Mouse (Mus musculus): ENCODE measurements around the gene Cnnm2. TPM values are rescaled to one million over a fixed set of nuclear protein-coding genes. Genes with fewer than 3 reads are reported as not detected.

The Cnnm2 gene
- total and polyA plus RNA-seq, 2 experiments, result 4.4 to 6.3 TPM

- Histone ChIP-seq H3K27me3 (ENCODE audit: control insufficient read depth, insufficient read depth, low read length) (no peaks in the 10 kb centered on the region), H3K4me1 (ENCODE audit: control insufficient read depth, insufficient read depth, low read length) (no peaks in the 10 kb centered on the region), H3K36me3 (ENCODE audit: control insufficient read depth, insufficient read depth, low read length) (no peaks in the 10 kb centered on the region; the same call in 1 of the 2 replicates), H3K79me2 (ENCODE audit: control insufficient read depth, insufficient read depth, low read length) (no peaks in the 10 kb centered on the region), H3K27ac (replicated peaks; ENCODE audit: insufficient read depth, low read depth, low read length) (no peak overlapping the region), H3K9ac (ENCODE audit: low read depth, low read length) (no peak overlapping the region), H3K4me3 (ENCODE audit: insufficient read depth, low read depth, low read length) (no peak overlapping the region)
- DNase-seq (ENCODE audit: extremely low read depth, low read depth, low spot score), result no peak
- WGBS, result 80% methylated on average over 6 of the region's 6 CpGs
- TF ChIP-seq CTCF (IDR thresholded peaks at IDR 0.05; ENCODE audit: low read depth, low read length), result no peak
- no peak for TF ChIP-seq POLR2A (IDR thresholded peaks at IDR 0.05; ENCODE audit: extremely low read depth, insufficient read depth, low read length)
Measured at GRCm38 (mm10) chr19:46864079-46864478, 102.7 kb downstream of the Cnnm2 start.

- Histone ChIP-seq H3K4me1 (ENCODE audit: control insufficient read depth, insufficient read depth, low read length) (no peaks in the 10 kb centered on the region), H3K4me3 (ENCODE audit: insufficient read depth, low read depth, low read length) (no peak overlapping the region), H3K27me3 (ENCODE audit: control insufficient read depth, insufficient read depth, low read length) (no peaks in the 10 kb centered on the region), H3K79me2 (ENCODE audit: control insufficient read depth, insufficient read depth, low read length) (no peaks in the 10 kb centered on the region), H3K27ac (replicated peaks; ENCODE audit: insufficient read depth, low read depth, low read length) (no peak overlapping the region), H3K36me3 (ENCODE audit: control insufficient read depth, insufficient read depth, low read length) (no peaks in the 10 kb centered on the region), H3K9ac (ENCODE audit: low read depth, low read length) (no peak overlapping the region)
- DNase-seq (ENCODE audit: extremely low read depth, low read depth, low spot score), result no peak
- 83% methylated on average over 6 of the region's 6 CpGs for WGBS
- TF ChIP-seq POLR2A (IDR thresholded peaks at IDR 0.05; ENCODE audit: extremely low read depth, insufficient read depth, low read length) (no peak), CTCF (IDR thresholded peaks at IDR 0.05; ENCODE audit: low read depth, low read length) (no peak)
Measured at GRCm38 (mm10) chr19:46864731-46865331, 103.4 kb downstream of the Cnnm2 start.

GRCm38 (mm10) chr19:46865381-46865780, 104.0 kb downstream of the Cnnm2 start:
- Histone ChIP-seq H3K79me2 (ENCODE audit: control insufficient read depth, insufficient read depth, low read length) (no peaks in the 10 kb centered on the region), H3K27ac (replicated peaks; ENCODE audit: insufficient read depth, low read depth, low read length) (no peak overlapping the region), H3K9ac (ENCODE audit: low read depth, low read length) (no peak overlapping the region), H3K4me1 (ENCODE audit: control insufficient read depth, insufficient read depth, low read length) (no peaks in the 10 kb centered on the region), H3K4me3 (ENCODE audit: insufficient read depth, low read depth, low read length) (no peak overlapping the region), H3K36me3 (ENCODE audit: control insufficient read depth, insufficient read depth, low read length) (no peaks in the 10 kb centered on the region), H3K27me3 (ENCODE audit: control insufficient read depth, insufficient read depth, low read length) (no peaks in the 10 kb centered on the region)
- DNase-seq (ENCODE audit: extremely low read depth, low read depth, low spot score), result no peak
- TF ChIP-seq CTCF (IDR thresholded peaks at IDR 0.05; ENCODE audit: low read depth, low read length) (no peak), POLR2A (IDR thresholded peaks at IDR 0.05; ENCODE audit: extremely low read depth, insufficient read depth, low read length) (no peak)
- WGBS, result 91% methylated on average over 4 of the region's 4 CpGs

- Histone ChIP-seq H3K36me3 (ENCODE audit: control insufficient read depth, insufficient read depth, low read length) (no peaks in the 10 kb centered on the region), H3K4me3 (ENCODE audit: insufficient read depth, low read depth, low read length) (no peak overlapping the region), H3K4me1 (ENCODE audit: control insufficient read depth, insufficient read depth, low read length) (no peaks in the 10 kb centered on the region), H3K27me3 (ENCODE audit: control insufficient read depth, insufficient read depth, low read length) (no peaks in the 10 kb centered on the region), H3K27ac (replicated peaks; ENCODE audit: insufficient read depth, low read depth, low read length) (no peak overlapping the region), H3K79me2 (ENCODE audit: control insufficient read depth, insufficient read depth, low read length) (no peaks in the 10 kb centered on the region), H3K9ac (ENCODE audit: low read depth, low read length) (no peak overlapping the region)
- TF ChIP-seq CTCF (IDR thresholded peaks at IDR 0.05; ENCODE audit: low read depth, low read length) (no peak), POLR2A (IDR thresholded peaks at IDR 0.05; ENCODE audit: extremely low read depth, insufficient read depth, low read length) (no peak)
- DNase-seq (ENCODE audit: extremely low read depth, low read depth, low spot score), result no peak
- 70% methylated on average over 11 of the region's 11 CpGs for WGBS
Measured at GRCm38 (mm10) chr19:46869049-46869448, 107.7 kb downstream of the Cnnm2 start.

- peak; percentile 92 for TF ChIP-seq CTCF (IDR thresholded peaks at IDR 0.05; ENCODE audit: low read depth, low read length)
- TF ChIP-seq POLR2A (IDR thresholded peaks at IDR 0.05; ENCODE audit: extremely low read depth, insufficient read depth, low read length), result no peak
- 13% methylated on average over 6 of the region's 6 CpGs for WGBS
- Histone ChIP-seq H3K4me3 (ENCODE audit: insufficient read depth, low read depth, low read length) (no peak overlapping the region), H3K9ac (ENCODE audit: low read depth, low read length) (no peak overlapping the region), H3K27ac (replicated peaks; ENCODE audit: insufficient read depth, low read depth, low read length) (no peak overlapping the region), H3K27me3 (ENCODE audit: control insufficient read depth, insufficient read depth, low read length) (no peaks in the 10 kb centered on the region), H3K36me3 (ENCODE audit: control insufficient read depth, insufficient read depth, low read length) (no peaks in the 10 kb centered on the region), H3K4me1 (ENCODE audit: control insufficient read depth, insufficient read depth, low read length) (no peaks in the 10 kb centered on the region), H3K79me2 (ENCODE audit: control insufficient read depth, insufficient read depth, low read length) (no peaks in the 10 kb centered on the region)
- DNase-seq (ENCODE audit: extremely low read depth, low read depth, low spot score), result peak; percentile 43
Measured at GRCm38 (mm10) chr19:46869526-46869925, 108.1 kb downstream of the Cnnm2 start.

GRCm38 (mm10) chr19:46871096-46871495, 109.7 kb downstream of the Cnnm2 start:
- Histone ChIP-seq H3K4me3 (ENCODE audit: insufficient read depth, low read depth, low read length) (no peak overlapping the region), H3K36me3 (ENCODE audit: control insufficient read depth, insufficient read depth, low read length) (no peaks in the 10 kb centered on the region), H3K4me1 (ENCODE audit: control insufficient read depth, insufficient read depth, low read length) (no peaks in the 10 kb centered on the region), H3K79me2 (ENCODE audit: control insufficient read depth, insufficient read depth, low read length) (no peaks in the 10 kb centered on the region), H3K9ac (ENCODE audit: low read depth, low read length) (no peak overlapping the region), H3K27me3 (ENCODE audit: control insufficient read depth, insufficient read depth, low read length) (no peaks in the 10 kb centered on the region), H3K27ac (replicated peaks; ENCODE audit: insufficient read depth, low read depth, low read length) (no peak overlapping the region)
- DNase-seq (ENCODE audit: extremely low read depth, low read depth, low spot score), result no peak
- no peak for TF ChIP-seq POLR2A (IDR thresholded peaks at IDR 0.05; ENCODE audit: extremely low read depth, insufficient read depth, low read length)
- TF ChIP-seq CTCF (IDR thresholded peaks at IDR 0.05; ENCODE audit: low read depth, low read length), result no peak
- over 99% methylated on average over 4 of the region's 4 CpGs for WGBS
